Mouse (Mus musculus) kidney, embryonic 16.5 days (tissue): Measurements from ENCODE around the gene Sox10. TPM values are rescaled to one million over a fixed set of nuclear protein-coding genes. Genes with fewer than 3 reads are reported as not detected.

Source experiments
- ATAC-seq: fragments of 200-750 bp; cut with Nextera tagmentation; 2 replicates; pipeline ENCODE4 v1.8.0; 2017; ENCODE audit warnings: moderate TSS enrichment; ENCODE audit not compliant: low FRiP score, low TSS enrichment
- H3K27ac ChIP-seq: fragments of 300-500 bp; sonication (generic); 2 replicates; pipeline ENCODE4 v1.5.1; 2014; ENCODE audit warnings: low read length
- H3K27me3 ChIP-seq: fragments of 300-500 bp; sonication (generic); 2 replicates; pipeline ENCODE4 v1.6.1; 2014; ENCODE audit warnings: low read length, control low read depth, mixed read lengths; ENCODE audit not compliant: insufficient read depth
- H3K36me3 ChIP-seq: fragments of 300-500 bp; sonication (generic); 2 replicates; pipeline ENCODE4 v1.6.1; 2014; ENCODE audit warnings: low read length, control low read depth, mixed read lengths; ENCODE audit not compliant: insufficient read depth
- H3K4me1 ChIP-seq: fragments of 300-500 bp; sonication (generic); 2 replicates; pipeline ENCODE4 v1.6.1; 2014; ENCODE audit warnings: low read length, control low read depth, mixed read lengths; ENCODE audit not compliant: insufficient read depth
- H3K4me2 ChIP-seq: fragments of 300-500 bp; sonication (generic); replicated peaks from 2 replicates; pipeline ENCODE4 v1.6.1; 2014; ENCODE audit warnings: low read depth, low read length
- H3K4me3 ChIP-seq: fragments of 300-500 bp; sonication (generic); 2 replicates; pipeline ENCODE4 v1.5.1; 2014; ENCODE audit warnings: mild to moderate bottlenecking, low read length
- H3K9ac ChIP-seq: fragments of 300-500 bp; sonication (generic); replicated peaks from 2 replicates; pipeline ENCODE4 v1.6.1; 2014; ENCODE audit warnings: low read length
- H3K9me3 ChIP-seq: fragments of 300-500 bp; sonication (generic); 2 replicates; pipeline ENCODE4 v1.6.1; 2016; ENCODE audit warnings: low read length, control low read depth
- WGBS: fragments of 180-500 bp; shearing (Covaris S2); extraction: QIAGEN DNeasy Blood & Tissue Kit; methylation state at CpG from one replicate; pipeline ENCODE4 v1.1.7; 2014; 5-methylcytosine and 5-hydroxymethylcytosine counted together
- polyA plus RNA-seq: library from polyadenylated mRNA; unstranded; fragments of >200 nt; fragmentation: Nextera tagmentation; extraction: Ambion mirVana; gene quantifications from 2 replicates; pipeline ENCODE4 v1.2.1, GENCODE M21; 2015

Gene Sox10
- polyA plus RNA-seq, 1 experiment from 2014 or later: 0.56 TPM

GRCm38 (mm10) chr15:79166712-79167111, 1.7 kb upstream of the Sox10 start:
- Histone ChIP-seq H3K4me1 (peaks cover 4% of the 10 kb centered on the region; the same call in 1 of the 2 replicates), H3K4me2 (no peak overlapping the region), H3K27me3 (peaks cover 46% of the 10 kb centered on the region), H3K9ac (no peak overlapping the region), H3K27ac (no peak overlapping the region), H3K9me3 (no peaks in the 10 kb centered on the region), H3K36me3 (no peaks in the 10 kb centered on the region), H3K4me3 (no peak overlapping the region)
- no peak for ATAC-seq
- WGBS: 56% methylated on average over 8 of the region's 8 CpGs

- peaks cover 51% of the 10 kb centered on the region for H3K27me3 ChIP-seq
- no peaks in the 10 kb centered on the region for H3K36me3 ChIP-seq
- no peak overlapping the region for H3K27ac ChIP-seq
- peaks cover 4% of the 10 kb centered on the region; the same call in 1 of the 2 replicates for H3K4me1 ChIP-seq
- H3K9me3 ChIP-seq: no peaks in the 10 kb centered on the region
- 17% methylated on average over 15 of the region's 15 CpGs for WGBS
- H3K9ac ChIP-seq: no peak overlapping the region
- H3K4me2 ChIP-seq: no peak overlapping the region
- no peak overlapping the region; the same call in 1 of the 2 replicates for H3K4me3 ChIP-seq
- ATAC-seq: no peak
Measured at GRCm38 (mm10) chr15:79164251-79164650, 789 bp downstream of the Sox10 start.

GRCm38 (mm10) chr15:79162822-79163221, 2.2 kb downstream of the Sox10 start:
- ATAC-seq: no peak
- no peak overlapping the region for H3K4me2 ChIP-seq
- peaks cover 4% of the 10 kb centered on the region; the same call in 1 of the 2 replicates for H3K4me1 ChIP-seq
- H3K36me3 ChIP-seq: no peaks in the 10 kb centered on the region
- no peak overlapping the region for H3K27ac ChIP-seq
- H3K9me3 ChIP-seq: no peaks in the 10 kb centered on the region
- peaks cover 51% of the 10 kb centered on the region for H3K27me3 ChIP-seq
- no peak overlapping the region for H3K9ac ChIP-seq
- 0 out of 2 replicates have a peak overlapping the region, but pooled peaks have one; percentile 29 for H3K4me3 ChIP-seq
- 51% methylated on average over 14 of the region's 14 CpGs for WGBS

- Histone ChIP-seq H3K4me3 (no peak overlapping the region), H3K4me1 (peaks cover 4% of the 10 kb centered on the region; the same call in 1 of the 2 replicates), H3K9me3 (no peaks in the 10 kb centered on the region), H3K9ac (no peak overlapping the region), H3K36me3 (no peaks in the 10 kb centered on the region), H3K27me3 (peaks cover 51% of the 10 kb centered on the region), H3K4me2 (no peak overlapping the region), H3K27ac (no peak overlapping the region)
- no peak for ATAC-seq
- WGBS: 73% methylated on average over 7 of the region's 7 CpGs
Measured at GRCm38 (mm10) chr15:79162301-79162700, 2.7 kb downstream of the Sox10 start.

- ATAC-seq: no peak
- 23% methylated on average over 3 of the region's 3 CpGs for WGBS
- H3K27ac ChIP-seq: no peak overlapping the region
- H3K4me3 ChIP-seq: no peak overlapping the region
- no peak overlapping the region; the same call in 1 of the 2 replicates for H3K9ac ChIP-seq
- H3K27me3 ChIP-seq: no peaks in the 10 kb centered on the region; the same call in 1 of the 2 replicates
- no peak overlapping the region for H3K4me2 ChIP-seq
- H3K4me1 ChIP-seq: no peaks in the 10 kb centered on the region
- peaks cover 20% of the 10 kb centered on the region; the same call in 1 of the 2 replicates for H3K36me3 ChIP-seq
- no peaks in the 10 kb centered on the region for H3K9me3 ChIP-seq
Measured at GRCm38 (mm10) chr15:79155572-79155971, 9.5 kb downstream of the Sox10 start.

- H3K27ac ChIP-seq: no peak overlapping the region
- H3K9ac ChIP-seq: no peak overlapping the region
- H3K4me1 ChIP-seq: no peaks in the 10 kb centered on the region
- H3K4me3 ChIP-seq: no peak overlapping the region
- H3K4me2 ChIP-seq: no peak overlapping the region
- H3K36me3 ChIP-seq: peaks cover 30% of the 10 kb centered on the region
- no peaks in the 10 kb centered on the region for H3K9me3 ChIP-seq
- WGBS: 47% methylated on average over 6 of the region's 6 CpGs
- H3K27me3 ChIP-seq: no peaks in the 10 kb centered on the region
- no peak for ATAC-seq
Measured at GRCm38 (mm10) chr15:79152709-79153108, 12.3 kb downstream of the Sox10 start.

- Histone ChIP-seq H3K9ac (no peak overlapping the region), H3K4me1 (no peaks in the 10 kb centered on the region), H3K36me3 (peaks cover 39% of the 10 kb centered on the region), H3K27me3 (no peaks in the 10 kb centered on the region), H3K4me2 (no peak overlapping the region), H3K4me3 (no peak overlapping the region), H3K9me3 (no peaks in the 10 kb centered on the region), H3K27ac (no peak overlapping the region)
- WGBS: 74% methylated on average over 8 of the region's 8 CpGs
- ATAC-seq: no peak
Measured at GRCm38 (mm10) chr15:79151881-79152280, 13.2 kb downstream of the Sox10 start.

- Histone ChIP-seq H3K27ac (no peak overlapping the region), H3K36me3 (peaks cover 64% of the 10 kb centered on the region), H3K4me3 (no peak overlapping the region), H3K9me3 (no peaks in the 10 kb centered on the region), H3K9ac (no peak overlapping the region), H3K4me2 (no peak overlapping the region), H3K4me1 (no peaks in the 10 kb centered on the region), H3K27me3 (no peaks in the 10 kb centered on the region)
- WGBS: 47% methylated on average over 7 of the region's 7 CpGs
- peak; percentile 60; the same call in 1 of the 2 replicates for ATAC-seq
Measured at GRCm38 (mm10) chr15:79148533-79148932, 16.5 kb downstream of the Sox10 start.

- H3K4me1 ChIP-seq: peaks cover 13% of the 10 kb centered on the region
- no peak overlapping the region for H3K4me2 ChIP-seq
- no peaks in the 10 kb centered on the region for H3K9me3 ChIP-seq
- H3K9ac ChIP-seq: no peak overlapping the region
- peaks cover 46% of the 10 kb centered on the region for H3K36me3 ChIP-seq
- no peak overlapping the region for H3K27ac ChIP-seq
- 92% methylated on average over 7 of the region's 7 CpGs for WGBS
- no peak overlapping the region for H3K4me3 ChIP-seq
- no peak for ATAC-seq
- no peaks in the 10 kb centered on the region for H3K27me3 ChIP-seq
Measured at GRCm38 (mm10) chr15:79145522-79145921, 19.5 kb downstream of the Sox10 start.

- no peaks in the 10 kb centered on the region for H3K9me3 ChIP-seq
- ATAC-seq: no peak
- no peak overlapping the region for H3K4me3 ChIP-seq
- peaks cover 38% of the 10 kb centered on the region for H3K36me3 ChIP-seq
- WGBS: 73% methylated on average over 8 of the region's 8 CpGs
- no peaks in the 10 kb centered on the region for H3K27me3 ChIP-seq
- no peak overlapping the region for H3K27ac ChIP-seq
- H3K9ac ChIP-seq: no peak overlapping the region
- H3K4me1 ChIP-seq: peaks cover 16% of the 10 kb centered on the region
- H3K4me2 ChIP-seq: no peak overlapping the region
Measured at GRCm38 (mm10) chr15:79144021-79144420, 21.0 kb downstream of the Sox10 start.
